Mouse (Mus musculus) brain, adult 2 months (tissue): Measurements from ENCODE around the gene Sipa1l3.
A peak's percentile ranks its signal among the peaks of the same experiment; 100 is the strongest.

Experiments used
- DNase-seq: peaks from one replicate; pipeline ENCODE4 v3.0.0; 2011; ENCODE audit warnings: low read depth, low spot score

Sipa1l3 gene

DNA sequence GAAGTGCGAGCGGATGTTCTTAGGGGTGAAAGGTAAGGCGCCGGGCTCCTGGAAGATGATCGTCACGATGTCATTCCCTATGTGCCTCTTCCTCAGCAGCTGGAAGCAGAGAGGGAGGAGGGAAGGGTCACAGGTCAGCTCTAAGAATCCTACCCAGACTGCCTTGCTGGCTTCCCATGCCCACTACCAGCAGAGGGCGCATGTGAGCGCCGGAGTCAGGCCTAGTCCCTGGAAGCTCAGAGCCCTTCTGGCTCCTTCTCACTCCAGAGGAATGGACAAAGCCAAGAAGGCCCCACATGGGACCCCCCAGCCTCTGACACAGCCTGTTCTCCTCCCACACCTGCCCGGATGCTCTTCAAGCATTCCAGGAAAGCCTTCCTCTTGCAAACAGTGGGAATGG is 135.2 kb downstream of the Sipa1l3 start:
- peak; percentile 88 for DNase-seq

DNA sequence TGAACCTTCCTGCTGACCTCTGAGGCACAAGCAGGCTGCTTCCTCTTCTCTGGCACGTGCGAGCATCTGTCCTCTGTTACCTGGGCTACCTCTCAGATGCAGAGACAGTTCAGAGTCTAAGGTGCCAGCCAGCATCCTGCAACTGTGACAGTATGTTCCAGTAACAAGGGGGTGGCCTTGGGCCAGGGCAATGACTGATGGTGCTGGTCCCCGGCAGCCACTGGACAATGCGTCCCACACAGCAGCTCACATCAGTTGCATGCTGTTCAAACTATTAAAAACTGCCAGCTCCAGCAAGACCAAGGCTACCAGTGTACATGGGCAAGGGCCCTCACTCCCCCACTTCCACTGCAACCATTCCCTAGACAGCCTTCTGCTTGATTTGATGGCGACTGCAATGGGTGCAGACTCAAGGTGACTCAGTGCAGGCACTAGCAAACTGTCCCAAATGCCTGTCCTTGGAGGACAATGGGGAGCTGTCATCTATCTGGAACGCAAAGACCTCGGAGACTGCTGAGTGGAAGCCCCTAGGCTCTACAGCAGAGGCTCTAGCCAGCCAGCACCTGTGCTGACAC is 136.9 kb downstream of the Sipa1l3 start:
- DNase-seq = peak; percentile 61

DNA sequence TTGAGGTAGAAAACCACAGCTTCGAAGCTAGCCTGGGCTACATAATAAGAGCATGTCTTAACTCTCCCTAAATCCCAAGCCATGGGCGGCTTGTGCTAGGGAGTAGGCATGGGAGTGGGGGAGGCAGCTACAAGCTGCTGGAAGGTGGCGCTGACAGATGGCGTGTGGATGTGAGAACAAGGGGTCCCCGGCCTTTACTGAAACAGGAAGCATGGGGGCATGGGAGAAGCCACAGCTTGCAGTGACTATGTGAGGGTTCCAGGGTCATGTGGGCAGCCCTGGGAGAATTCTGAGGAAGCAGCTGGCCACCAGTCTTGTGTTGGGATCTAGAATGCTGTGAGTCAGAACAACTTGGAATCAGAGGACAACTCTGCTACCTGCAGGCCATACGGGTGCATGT is 144.4 kb downstream of the Sipa1l3 start:
- no peak for DNase-seq

- no peak for DNase-seq
Measured at GRCm38 (mm10) chr7:29372123-29372522, 146.3 kb downstream of the Sipa1l3 start.

DNA sequence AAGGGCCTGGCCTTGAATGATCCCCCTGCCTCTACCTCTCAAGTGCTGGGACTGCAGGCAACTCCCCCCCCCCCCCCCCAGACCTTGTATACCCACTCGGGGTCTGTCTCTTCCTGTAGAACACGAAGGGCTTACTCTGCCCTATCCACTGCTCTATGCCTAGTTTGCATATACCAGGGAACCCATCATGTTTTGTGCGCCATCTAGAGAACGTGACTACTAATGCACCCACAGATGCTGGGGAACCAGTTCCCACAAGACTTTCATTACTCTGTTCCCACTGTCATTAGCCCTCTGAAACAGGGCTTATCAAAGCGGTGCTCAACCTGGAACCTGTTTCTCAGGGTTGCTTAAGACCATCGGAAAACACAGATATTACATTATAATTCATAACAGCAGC is 148.4 kb downstream of the Sipa1l3 start:
- DNase-seq = peak; percentile 48

GRCm38 (mm10) chr7:29368004-29368320 is 150.5 kb downstream of the Sipa1l3 start:
- no peak for DNase-seq

DNA sequence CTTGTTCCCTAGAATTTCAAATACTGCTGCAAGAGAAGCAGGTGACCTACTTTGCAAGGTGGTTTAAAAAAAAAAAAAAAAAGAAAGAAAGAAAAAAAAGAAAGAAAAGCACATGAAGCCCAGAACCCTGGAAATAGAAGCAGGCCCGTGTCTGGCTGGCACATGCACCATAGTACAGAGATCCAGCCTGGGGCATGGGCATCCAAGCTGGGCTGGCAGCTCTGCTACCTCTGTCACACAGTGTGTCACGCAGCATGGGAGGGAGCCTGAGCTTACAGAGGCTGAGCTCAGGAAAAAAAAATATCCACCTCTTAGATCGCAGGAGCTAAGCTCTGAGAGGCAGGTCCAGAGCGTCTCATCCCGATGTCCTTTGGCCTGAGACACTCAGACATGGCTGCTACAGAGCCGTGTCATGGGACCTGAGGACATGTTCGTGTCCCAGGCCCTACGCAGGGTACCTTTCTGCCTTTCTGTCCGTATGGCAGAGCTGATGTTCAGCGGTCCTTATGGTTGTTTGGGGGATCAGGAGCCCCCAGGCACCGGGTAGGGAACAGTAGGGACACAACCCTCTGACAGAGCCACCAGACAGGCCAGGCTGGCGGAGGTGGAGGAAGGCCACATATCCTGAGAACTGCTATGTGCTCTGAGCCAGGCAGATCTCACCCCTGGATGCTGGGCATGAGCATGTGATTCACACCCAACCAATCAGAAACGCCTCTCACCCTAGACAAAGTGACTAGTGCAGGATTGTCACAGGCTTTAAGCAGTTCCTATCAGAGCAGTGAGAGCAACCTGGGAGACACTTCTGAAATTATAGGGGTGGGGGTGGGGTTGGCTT is 151.1 kb downstream of the Sipa1l3 start:
- DNase-seq = peak; percentile 95

DNA sequence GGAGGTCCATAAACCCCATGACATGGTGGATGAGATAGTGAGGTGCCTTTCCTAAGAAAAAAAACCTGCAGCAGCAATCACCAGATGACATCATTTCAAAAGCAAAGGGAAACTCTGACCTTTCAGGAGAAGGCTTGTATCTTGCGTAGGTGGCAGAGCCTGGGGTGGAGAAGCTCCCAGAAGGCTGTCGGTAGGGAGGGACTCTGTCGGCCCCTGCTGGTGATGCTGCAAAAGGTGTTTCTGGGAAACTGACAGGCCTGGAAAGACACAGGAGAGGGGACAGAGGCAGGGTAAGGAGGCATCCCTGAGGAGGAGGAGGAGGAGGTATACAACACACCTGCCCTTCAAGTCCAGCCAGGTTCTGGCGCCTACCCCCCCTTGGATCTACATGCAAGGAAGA is 154.4 kb downstream of the Sipa1l3 start:
- DNase-seq = peak; percentile 93

DNA sequence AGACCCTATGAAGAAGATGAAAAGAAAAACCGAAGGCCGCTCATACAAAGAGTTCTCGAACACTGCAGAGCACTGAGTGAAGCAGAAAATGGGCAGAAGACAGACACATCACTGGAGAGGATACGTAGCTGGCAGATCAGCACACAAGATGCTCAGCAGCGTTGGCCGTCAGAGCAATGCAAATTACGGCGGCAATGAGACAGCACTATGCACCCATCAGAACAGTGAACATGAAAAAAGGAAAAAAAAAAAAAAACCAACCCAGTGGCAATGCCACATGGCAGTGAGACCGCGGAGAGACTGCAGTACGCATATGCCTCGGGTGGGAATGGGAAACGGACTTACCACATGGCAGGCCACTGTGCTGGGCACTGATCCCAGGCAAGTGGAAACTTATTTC is 156.9 kb downstream of the Sipa1l3 start:
- DNase-seq = peak; percentile 70

DNA sequence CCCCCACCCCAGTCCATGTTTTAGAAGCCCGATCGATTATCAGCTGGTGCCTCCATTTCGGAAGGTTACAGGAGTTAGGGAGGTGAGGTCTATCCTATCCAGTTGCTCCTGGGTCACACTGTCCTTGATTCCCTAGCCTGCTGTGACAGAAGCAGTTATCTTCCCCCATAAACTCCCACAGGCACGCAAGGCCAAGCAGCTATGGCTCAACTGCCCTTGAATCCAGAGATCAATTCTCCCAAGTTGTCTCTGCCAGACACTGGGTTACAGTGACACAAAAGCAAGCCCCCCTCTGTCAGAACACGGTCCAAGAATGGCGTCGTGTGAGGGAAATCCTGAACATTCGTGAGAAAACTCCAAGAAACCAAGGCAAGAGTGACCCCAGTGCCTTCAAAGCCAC is 163.0 kb downstream of the Sipa1l3 start:
- DNase-seq = no peak

GRCm38 (mm10) chr7:29354161-29354560 is 164.3 kb downstream of the Sipa1l3 start:
- peak; percentile 53 for DNase-seq

DNA sequence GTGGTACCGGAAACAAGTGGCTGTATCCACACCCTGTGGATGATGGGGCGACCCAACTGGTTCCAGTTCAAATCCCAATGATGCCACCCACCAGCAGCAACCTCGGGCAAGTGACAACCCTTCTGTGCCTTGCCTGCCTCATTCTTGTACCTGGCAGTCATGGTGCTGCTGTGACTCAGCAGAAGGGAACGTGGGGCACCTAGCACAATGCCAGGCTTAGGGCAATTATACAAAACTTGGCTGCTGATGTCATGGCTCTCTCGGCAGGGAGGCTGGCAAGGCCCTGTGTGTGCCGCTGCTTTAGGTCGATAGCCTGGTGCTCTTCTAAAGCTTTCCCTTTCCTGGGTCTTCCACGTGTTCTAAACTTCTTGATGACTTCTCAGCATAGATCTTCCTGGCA is 166.2 kb downstream of the Sipa1l3 start:
- peak; percentile 81 for DNase-seq

DNA sequence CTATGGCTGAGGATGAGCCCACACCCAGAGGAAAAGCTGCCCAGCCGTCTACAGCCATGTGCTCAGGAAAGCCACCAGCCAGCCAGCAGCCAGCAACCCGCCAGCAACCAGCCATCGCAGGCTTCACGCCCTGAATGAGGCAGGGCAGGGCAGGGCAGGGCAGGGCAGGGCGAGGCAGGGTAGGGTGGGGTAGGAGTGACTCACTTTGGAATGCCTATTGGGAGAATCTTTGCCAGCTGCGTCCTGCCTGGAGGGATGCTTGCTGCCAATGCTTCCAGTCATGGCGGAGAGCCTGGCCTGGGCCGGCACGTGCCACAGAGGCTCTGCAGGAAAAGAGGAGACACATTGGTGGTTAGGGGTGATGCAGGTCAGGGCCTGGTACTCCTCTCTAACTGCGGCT is 168.0 kb downstream of the Sipa1l3 start:
- DNase-seq = no peak

DNA sequence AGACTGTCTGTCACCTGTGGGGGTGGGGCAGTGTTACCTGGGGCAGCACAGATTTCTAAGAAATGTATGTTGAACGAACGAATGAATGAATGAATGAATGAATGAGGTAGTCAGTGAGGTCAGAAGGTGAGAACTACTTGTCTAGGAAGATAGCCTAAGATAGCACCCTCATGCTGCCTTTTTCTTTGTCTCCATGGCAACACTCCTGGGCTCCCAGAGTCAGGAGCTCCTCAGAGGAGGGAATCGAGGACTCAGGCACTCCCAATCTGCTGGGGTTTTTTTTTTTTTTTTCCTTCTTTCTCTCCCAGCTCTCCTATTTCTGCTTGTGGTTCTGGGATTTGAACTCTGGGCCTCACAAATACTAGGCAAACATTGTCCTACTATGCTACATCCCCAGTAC is 172.2 kb downstream of the Sipa1l3 start:
- DNase-seq = peak; percentile 82

- peak; percentile 78 for DNase-seq
Measured at GRCm38 (mm10) chr7:29345534-29345933, 172.9 kb downstream of the Sipa1l3 start.

DNA sequence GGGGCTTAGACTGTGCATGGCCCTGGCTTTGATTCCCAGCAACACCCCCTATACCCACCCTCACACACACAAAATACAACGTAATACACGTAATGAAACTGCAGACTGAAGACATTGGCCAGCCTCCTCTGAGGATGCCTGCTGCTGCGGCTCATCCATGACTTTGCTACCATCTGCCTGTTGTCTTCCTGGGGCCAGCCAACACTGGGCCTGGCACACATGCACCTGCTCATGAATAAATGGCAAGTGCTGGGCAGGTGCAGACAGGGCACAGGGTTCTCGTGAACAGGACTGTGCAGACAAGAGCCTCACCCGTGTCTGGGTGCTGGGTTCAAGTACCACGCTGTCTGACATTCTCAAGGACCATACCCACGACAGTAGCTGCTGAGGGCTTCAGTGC is 174.7 kb downstream of the Sipa1l3 start:
- peak; percentile 76 for DNase-seq

DNA sequence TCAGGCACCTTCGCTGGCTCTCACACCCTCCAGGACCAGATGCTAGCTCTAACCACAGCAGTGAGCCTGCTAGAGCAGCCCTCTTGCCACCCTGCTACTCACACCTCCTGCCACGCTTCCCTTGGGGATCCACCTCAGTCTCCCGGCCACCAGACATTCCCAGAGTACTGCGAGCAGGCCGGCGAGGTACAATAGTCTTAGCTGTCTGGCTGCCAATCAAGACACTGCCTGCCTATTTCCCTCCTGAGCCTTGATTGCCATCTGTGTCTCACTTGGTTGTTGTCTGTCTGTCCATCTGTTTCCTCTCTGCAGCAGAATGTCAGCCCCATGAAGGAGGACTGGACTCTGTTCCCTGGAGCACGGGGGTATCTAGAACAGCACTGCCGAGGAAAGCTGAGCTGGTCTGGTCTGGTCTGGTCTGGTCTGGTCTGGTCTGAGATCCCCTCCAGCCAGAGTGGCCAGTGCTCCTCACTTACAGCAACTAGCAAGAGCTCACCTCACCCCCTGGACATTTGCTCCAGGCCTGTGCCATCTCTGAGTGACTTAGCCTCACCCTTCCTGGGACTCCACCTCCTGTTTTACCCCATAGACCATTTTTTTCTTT is 175.8 kb downstream of the Sipa1l3 start:
- peak; percentile 86 for DNase-seq

DNA sequence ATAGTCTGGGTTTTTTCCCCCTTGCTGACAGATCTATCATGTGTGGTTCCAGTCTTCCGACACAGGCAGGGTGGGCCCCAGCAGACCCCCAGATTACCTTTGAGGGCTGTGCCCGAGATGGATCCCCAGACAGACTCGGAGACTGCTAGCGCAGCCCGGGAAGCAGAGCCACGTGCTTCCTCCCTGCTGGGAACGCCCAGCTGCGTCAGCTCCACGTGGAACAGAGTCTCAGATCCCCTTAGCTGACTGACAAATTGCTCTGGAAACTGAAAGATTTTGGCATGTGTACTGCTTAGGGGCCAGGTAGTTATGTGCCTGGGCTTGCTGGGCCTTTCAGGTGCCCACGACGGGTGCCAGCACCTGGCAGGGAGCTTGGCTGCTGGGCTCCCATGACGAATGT is 176.7 kb downstream of the Sipa1l3 start:
- DNase-seq = peak; percentile 70

DNA sequence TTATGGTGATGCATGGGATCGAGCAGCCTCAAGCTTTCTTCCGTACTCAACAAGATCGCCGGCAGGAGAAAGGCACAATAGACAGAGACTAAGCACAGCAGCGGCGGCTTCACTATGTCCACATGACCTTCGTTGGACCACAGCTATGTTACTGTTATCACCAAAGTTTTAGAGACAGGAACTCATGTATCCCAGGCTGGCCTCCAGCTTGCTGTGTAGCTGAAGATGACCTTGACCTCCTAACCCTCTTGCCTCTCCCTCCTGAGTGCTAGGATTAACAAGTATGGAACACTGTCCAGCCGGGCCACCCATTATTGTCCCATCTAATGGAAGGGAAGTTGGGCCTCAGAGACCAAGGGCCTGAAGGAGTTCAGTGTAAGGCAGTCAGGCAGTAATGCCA is 177.6 kb downstream of the Sipa1l3 start:
- DNase-seq = no peak

- no peak for DNase-seq
Measured at GRCm38 (mm10) chr7:29340247-29340646, 178.2 kb downstream of the Sipa1l3 start.

DNA sequence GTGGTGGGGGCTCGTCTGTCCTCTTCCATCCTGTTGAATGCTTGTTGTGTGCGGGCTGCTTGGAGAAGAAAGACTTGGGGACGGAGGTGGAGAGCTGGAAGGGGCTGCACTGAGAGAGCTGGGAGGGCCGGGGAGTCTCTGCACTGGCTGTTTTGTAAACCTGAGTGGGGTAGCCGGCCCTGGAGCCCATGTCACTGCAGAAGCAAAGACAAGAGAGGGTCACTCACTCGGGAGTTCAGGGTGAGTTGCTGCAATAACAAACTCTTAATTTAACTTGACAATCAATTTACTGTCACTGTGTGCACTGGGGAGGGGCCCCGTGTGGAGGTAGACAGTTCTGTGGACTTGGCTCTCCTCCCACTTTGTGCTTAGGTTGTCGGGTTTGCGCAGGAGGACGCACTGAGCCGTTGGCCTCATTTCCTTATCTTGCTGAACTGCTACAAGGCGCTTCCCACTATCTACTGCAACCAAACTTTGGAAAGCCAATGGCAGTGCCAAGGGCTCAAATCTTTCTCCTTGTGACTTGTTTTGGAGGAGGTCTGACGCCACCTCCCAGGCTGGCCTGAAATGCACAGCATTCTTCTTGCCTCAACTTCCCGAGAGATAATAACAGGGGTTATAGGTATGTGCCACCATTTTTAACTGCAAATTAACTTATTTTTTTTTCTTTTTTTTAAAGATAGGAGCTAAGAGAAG is 179.3 kb downstream of the Sipa1l3 start:
- peak; percentile 31 for DNase-seq

DNA sequence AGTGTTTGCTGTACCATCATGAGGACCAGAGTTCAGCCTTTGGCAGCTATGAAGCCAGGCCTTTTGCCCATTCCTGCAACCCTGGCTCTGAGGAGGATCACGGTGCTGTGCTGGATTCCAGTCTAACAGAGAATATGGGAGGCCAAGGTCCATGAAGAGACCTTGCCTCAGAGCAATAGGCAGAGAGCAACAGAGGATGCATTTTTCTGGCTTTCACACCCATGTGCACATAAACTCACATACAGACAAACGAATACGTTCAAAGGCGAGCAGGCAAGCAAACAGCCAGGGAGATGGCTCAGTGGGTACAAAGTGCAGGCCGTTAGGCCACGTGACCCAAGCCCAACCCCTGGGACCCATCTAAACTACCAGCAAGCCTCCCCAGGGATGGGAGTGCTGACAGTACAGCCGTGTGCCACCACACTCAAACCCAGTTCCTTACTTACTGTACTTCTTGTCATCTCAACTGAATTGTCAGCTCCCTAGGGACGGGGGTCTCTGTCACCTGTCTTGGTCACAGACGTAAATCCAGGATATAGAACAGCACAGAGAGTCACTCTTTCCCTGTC is 180.0 kb downstream of the Sipa1l3 start:
- DNase-seq = no peak
